Mouse (Mus musculus) embryonic fibroblast, embryonic 13.5 days (primary cell): Measurements from ENCODE around the gene Insyn1.

Experiments used
- CTCF ChIP-seq: IDR thresholded peaks from 2 replicates; pipeline ENCODE4 v1.5.1; 2011; ENCODE audit warnings: mild to moderate bottlenecking, control low read depth, low read length, moderate library complexity, borderline replicate concordance; ENCODE audit not compliant: insufficient read depth
- POLR2A ChIP-seq: IDR thresholded peaks from 2 replicates; pipeline ENCODE4 v1.6.1; 2011; ENCODE audit warnings: low read depth, mild to moderate bottlenecking, control low read depth, low read length, moderate library complexity

DNA sequence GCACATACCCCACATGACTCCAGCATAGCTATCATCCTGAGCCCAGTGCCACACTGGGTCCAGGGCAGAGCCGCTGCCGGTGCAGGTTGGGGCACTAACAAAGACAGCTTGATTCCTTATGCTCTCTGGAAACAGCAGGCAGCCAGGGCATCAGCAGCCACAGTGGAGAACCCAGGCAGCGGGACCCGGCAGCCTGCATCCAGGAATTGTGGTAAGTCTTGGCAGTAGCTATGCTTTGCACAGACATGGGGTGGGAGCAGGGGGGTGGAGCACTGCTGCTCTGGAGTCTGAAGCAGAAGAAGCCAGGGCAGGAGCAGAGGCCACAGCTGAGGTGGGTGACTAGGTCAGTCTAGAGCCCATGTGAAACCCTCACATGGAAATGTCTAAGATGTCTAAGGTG, 43.8 kb downstream of the Insyn1 start:
- TF ChIP-seq CTCF: no peak
- TF ChIP-seq POLR2A: no peak
